Mouse (Mus musculus) ES-Bruce4 (cell line): Measurements from ENCODE around the gene Cnksr3. TPM values are rescaled to one million over a fixed set of nuclear protein-coding genes. Genes with fewer than 3 reads are reported as not detected.

Source experiments
- H3K27ac ChIP-seq: 2 replicates; pipeline ENCODE4 v1.5.1; 2012; ENCODE audit warnings: low read length, inconsistent platforms; ENCODE audit not compliant: insufficient read depth
- H3K27me3 ChIP-seq: 2 replicates; pipeline ENCODE4 v1.6.1; 2012; ENCODE audit warnings: mild to moderate bottlenecking, low read length, inconsistent platforms; ENCODE audit not compliant: control insufficient read depth, poor library complexity, insufficient read depth, severe bottlenecking
- H3K36me3 ChIP-seq: 2 replicates; pipeline ENCODE4 v1.6.1; 2012; ENCODE audit warnings: inconsistent platforms, mild to moderate bottlenecking, low read length, moderate library complexity; ENCODE audit not compliant: control insufficient read depth, poor library complexity, insufficient read depth, severe bottlenecking
- H3K4me1 ChIP-seq: one replicate; pipeline ENCODE4 v1.8.1; 2011; ENCODE audit warnings: low read length; ENCODE audit not compliant: control insufficient read depth, insufficient read depth
- H3K4me3 ChIP-seq: 2 replicates; pipeline ENCODE4 v1.5.1; 2011; ENCODE audit warnings: low read depth, mild to moderate bottlenecking, low read length
- H3K9ac ChIP-seq: 2 replicates; pipeline ENCODE4 v1.6.1; 2012; ENCODE audit warnings: low read depth, mild to moderate bottlenecking, inconsistent platforms; ENCODE audit not compliant: poor library complexity, severe bottlenecking
- H3K9me3 ChIP-seq: replicated peaks from 2 replicates; pipeline ENCODE4 v1.6.1; 2012; ENCODE audit warnings: mild to moderate bottlenecking, low read length, inconsistent platforms; ENCODE audit not compliant: control insufficient read depth, poor library complexity, insufficient read depth, severe bottlenecking
- CTCF ChIP-seq: IDR thresholded peaks from one replicate; pipeline ENCODE4 v1.8.1; 2011; ENCODE audit warnings: low read depth, low read length
- EP300 ChIP-seq: IDR thresholded peaks from 2 replicates; pipeline ENCODE4 v1.6.1; 2011; ENCODE audit warnings: low read depth, low read length; ENCODE audit not compliant: insufficient read depth
- POLR2A ChIP-seq: IDR thresholded peaks from one replicate; pipeline ENCODE4 v1.8.1; 2011; ENCODE audit warnings: low read length; ENCODE audit not compliant: insufficient read depth
- polyA plus RNA-seq: library from polyadenylated mRNA; stranded (reverse); fragments of >200 nt; gene quantifications from 2 replicates; pipeline ENCODE4 v1.2.4, GENCODE M21; 2011; ENCODE audit warnings: low read depth; ENCODE audit not compliant: missing spikeins, insufficient read depth, insufficient read length

Gene Cnksr3
- polyA plus RNA-seq, 1 experiment = 12.0 TPM

GRCm38 (mm10) chr10:7122294-7122693 lies 89.7 kb downstream of the Cnksr3 start:
- no peak for TF ChIP-seq EP300
- TF ChIP-seq POLR2A = no peak
- no peak for TF ChIP-seq CTCF
- Histone ChIP-seq H3K36me3 (peaks cover 11% of the 10 kb centered on the region), H3K4me3 (no peak overlapping the region), H3K4me1 (no peaks in the 10 kb centered on the region), H3K27me3 (no peaks in the 10 kb centered on the region), H3K9me3 (no peaks in the 10 kb centered on the region), H3K9ac (no peak overlapping the region), H3K27ac (no peak overlapping the region)

GRCm38 (mm10) chr10:7120206-7120605 lies 91.8 kb downstream of the Cnksr3 start:
- Histone ChIP-seq H3K27me3 (no peaks in the 10 kb centered on the region), H3K9ac (no peak overlapping the region), H3K9me3 (no peaks in the 10 kb centered on the region), H3K36me3 (peaks cover 7% of the 10 kb centered on the region), H3K4me3 (no peak overlapping the region), H3K27ac (no peak overlapping the region), H3K4me1 (no peaks in the 10 kb centered on the region)
- TF ChIP-seq POLR2A = no peak
- no peak for TF ChIP-seq EP300
- TF ChIP-seq CTCF = no peak

DNA sequence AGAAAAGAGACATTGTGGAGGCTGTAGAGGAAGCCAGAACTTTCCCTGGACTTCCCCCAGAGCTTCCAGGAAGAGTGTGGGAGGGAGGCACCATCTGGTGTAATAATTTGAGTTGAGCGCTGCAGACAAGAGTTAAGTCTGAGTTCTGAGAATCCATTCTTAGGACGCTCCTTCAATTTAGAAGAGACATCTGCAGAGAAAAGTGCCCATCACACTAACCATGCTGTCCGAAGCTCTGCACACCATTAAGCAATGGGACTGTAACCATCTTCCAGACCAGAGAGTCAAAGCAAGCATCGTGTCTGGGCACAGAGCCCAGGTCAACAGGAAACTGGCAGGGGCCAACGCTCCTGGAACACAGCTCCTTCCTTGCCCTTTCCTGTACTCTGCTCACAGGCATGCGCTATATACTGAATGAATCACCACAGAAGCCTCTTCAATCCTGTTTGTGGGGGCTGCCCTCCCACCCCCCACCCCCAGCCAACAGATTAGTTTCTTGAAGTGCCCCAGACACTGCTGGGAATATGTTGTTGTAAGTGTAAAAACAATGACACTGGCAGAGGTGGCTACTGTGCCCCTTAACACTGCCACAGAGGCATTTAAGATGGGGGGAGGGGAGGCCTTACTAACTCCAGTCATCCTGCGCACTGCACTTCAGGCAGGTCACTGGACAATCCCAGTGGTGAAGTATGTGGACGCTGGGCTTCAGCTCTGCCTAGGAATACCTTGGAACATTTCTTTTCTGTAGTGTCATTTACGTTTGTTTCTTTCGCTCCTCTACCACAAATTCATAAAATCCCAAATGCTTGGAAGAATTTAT lies 93.6 kb downstream of the Cnksr3 start:
- no peaks in the 10 kb centered on the region for H3K27me3 ChIP-seq
- no peaks in the 10 kb centered on the region for H3K4me1 ChIP-seq
- H3K27ac ChIP-seq = no peak overlapping the region
- no peaks in the 10 kb centered on the region for H3K9me3 ChIP-seq
- no peak overlapping the region for H3K4me3 ChIP-seq
- TF ChIP-seq POLR2A = no peak
- no peak for TF ChIP-seq EP300
- TF ChIP-seq CTCF = no peak
- H3K36me3 ChIP-seq = peaks cover 7% of the 10 kb centered on the region
- no peak overlapping the region for H3K9ac ChIP-seq

GRCm38 (mm10) chr10:7117785-7118184 lies 94.3 kb downstream of the Cnksr3 start:
- Histone ChIP-seq H3K4me1 (no peaks in the 10 kb centered on the region), H3K36me3 (peaks cover 7% of the 10 kb centered on the region), H3K9me3 (no peaks in the 10 kb centered on the region), H3K27me3 (no peaks in the 10 kb centered on the region), H3K27ac (no peak overlapping the region), H3K4me3 (no peak overlapping the region; the same call in 1 of the 2 replicates), H3K9ac (no peak overlapping the region)
- TF ChIP-seq POLR2A (no peak), EP300 (no peak), CTCF (no peak)

DNA sequence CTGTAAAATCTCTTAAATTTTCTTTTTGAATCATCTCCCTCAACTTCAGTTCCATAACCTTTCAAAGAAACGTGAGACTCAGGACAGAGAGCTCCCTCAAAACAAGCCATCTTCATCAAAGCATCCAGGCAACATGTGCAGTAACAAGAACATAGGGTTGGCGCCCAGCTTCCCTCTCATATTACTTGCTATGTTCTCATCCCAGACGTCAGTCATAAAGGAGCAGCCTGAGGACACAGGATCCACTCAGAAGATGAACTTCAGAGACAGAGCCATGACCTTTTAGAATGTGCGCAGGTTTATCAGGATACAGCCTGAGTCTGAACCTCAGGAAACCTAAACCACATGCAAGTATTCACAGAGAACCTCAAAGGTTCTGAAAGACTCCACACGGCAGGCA lies 97.2 kb downstream of the Cnksr3 start:
- no peaks in the 10 kb centered on the region for H3K4me1 ChIP-seq
- no peak overlapping the region for H3K27ac ChIP-seq
- TF ChIP-seq CTCF (no peak), EP300 (no peak), POLR2A (no peak)
- H3K36me3 ChIP-seq = peaks cover 4% of the 10 kb centered on the region
- no peaks in the 10 kb centered on the region for H3K9me3 ChIP-seq
- H3K27me3 ChIP-seq = no peaks in the 10 kb centered on the region
- no peak overlapping the region for H3K4me3 ChIP-seq
- no peak overlapping the region for H3K9ac ChIP-seq

- H3K9ac ChIP-seq = no peak overlapping the region
- H3K27ac ChIP-seq = no peak overlapping the region
- TF ChIP-seq POLR2A (no peak), EP300 (no peak), CTCF (no peak)
- H3K27me3 ChIP-seq = no peaks in the 10 kb centered on the region
- no peaks in the 10 kb centered on the region for H3K4me1 ChIP-seq
- H3K9me3 ChIP-seq = no peaks in the 10 kb centered on the region
- H3K4me3 ChIP-seq = no peak overlapping the region
- H3K36me3 ChIP-seq = no peaks in the 10 kb centered on the region
Observed at GRCm38 (mm10) chr10:7113747-7114146, 98.3 kb downstream of the Cnksr3 start.
